Comparison of ENCODE assay signal across 12 mouse cellular contexts in the genomic region with DNA sequence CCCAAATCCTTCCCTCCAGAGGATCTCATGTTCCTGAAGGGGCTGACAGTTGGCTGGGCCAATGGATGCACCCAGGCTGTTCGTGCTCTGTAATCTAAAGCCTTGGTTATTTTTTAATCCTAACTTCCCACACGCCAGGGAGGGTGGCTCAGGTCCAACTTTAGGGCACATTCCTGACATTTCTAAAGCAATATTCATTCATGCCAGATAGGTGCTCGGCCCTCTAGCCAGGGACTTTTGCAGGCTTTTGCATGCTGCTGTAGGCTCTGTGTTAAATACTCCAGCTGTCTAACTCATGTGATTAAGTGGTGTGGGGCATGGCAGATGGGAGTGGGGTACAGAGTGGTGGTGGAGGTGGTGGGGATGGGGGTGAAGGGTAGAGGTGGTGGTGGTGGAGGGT.
DNase-seq lines count a peak whose midpoint lies in the region; ATAC-seq lines count a peak whose summit lies in the region.
"Had no signal": no experiment of that assay in that cellular context is flagged by ENCODE, and none has a peak within 500 bp of the region (broad histone marks: within the 10 kb centered on the region; RNA-seq: fewer than 3 reads in every experiment).

No protein-coding gene starts in this region.

- no peak overlapping the region for H3K9ac ChIP-seq in lung, embryonic 16.5 days (ENCODE audit: low read length)
- no peak overlapping the region for H3K9ac ChIP-seq in neural tube, embryonic 15.5 days (replicated peaks)
- H3K9ac ChIP-seq: forebrain, postnatal 0 days; limb, embryonic 12.5 days had no signal

- H3K27ac ChIP-seq in brown adipose tissue, adult 24 weeks (replicated peaks; ENCODE audit: low read depth, low read length): 0 out of 2 replicates have a peak overlapping the region, but pooled peaks have one; percentile 2
- no peak overlapping the region for H3K27ac ChIP-seq in lung, embryonic 16.5 days (ENCODE audit: low read length)
- H3K27ac ChIP-seq in neural tube, embryonic 15.5 days (replicated peaks): no peak overlapping the region
- H3K27ac ChIP-seq: limb, embryonic 12.5 days had no signal

- no peaks in the 10 kb centered on the region for H3K27me3 ChIP-seq in lung, embryonic 16.5 days (ENCODE audit: control insufficient read depth, insufficient read depth, low read depth, low read length)
- H3K27me3 ChIP-seq in neural tube, embryonic 15.5 days (replicated peaks): no peaks in the 10 kb centered on the region
- H3K27me3 ChIP-seq: limb, embryonic 12.5 days had no signal

- DNase-seq in adrenal gland, adult 2 months: peak; percentile 62
- DNase-seq in adrenal gland, adult 8-10 months: no peak
- peak; percentile 91 for DNase-seq in kidney, adult 8-10 months
- DNase-seq in thymus, postnatal 14 days: no peak
- DNase-seq in thymus, postnatal 0 days (ENCODE audit: low spot score): no peak
- DNase-seq: forebrain, postnatal 0 days; right cerebral cortex, adult 18-20 months had no signal

- peak; percentile 75 for ATAC-seq in lung, embryonic 16.5 days (ENCODE audit: low read depth)
- ATAC-seq in neural tube, embryonic 15.5 days (ENCODE audit: low FRiP score): no peak
- ATAC-seq: forebrain, postnatal 0 days; midbrain, embryonic 16.5 days had no signal

- H3K9me3 ChIP-seq in lung, embryonic 16.5 days (ENCODE audit: control insufficient read depth, low read length): no peaks in the 10 kb centered on the region
- H3K9me3 ChIP-seq in neural tube, embryonic 15.5 days (replicated peaks): no peaks in the 10 kb centered on the region
- H3K9me3 ChIP-seq: limb, embryonic 12.5 days had no signal

- WGBS in lung, embryonic 16.5 days: 21% methylated on average over 3 of the region's 3 CpGs
- WGBS in neural tube, embryonic 15.5 days: 79% methylated on average over 3 of the region's 3 CpGs

- no peaks in the 10 kb centered on the region for H3K36me3 ChIP-seq in lung, embryonic 16.5 days (ENCODE audit: control insufficient read depth, insufficient read depth, low read length)
- no peaks in the 10 kb centered on the region for H3K36me3 ChIP-seq in neural tube, embryonic 15.5 days
- H3K36me3 ChIP-seq: limb, embryonic 12.5 days had no signal

- no peak overlapping the region for H3K4me2 ChIP-seq in lung, embryonic 16.5 days (ENCODE audit: low read depth, low read length)
- no peak overlapping the region for H3K4me2 ChIP-seq in neural tube, embryonic 15.5 days
- H3K4me2 ChIP-seq: limb, embryonic 12.5 days had no signal

- no peak overlapping the region for H3K4me3 ChIP-seq in brown adipose tissue, adult 24 weeks (ENCODE audit: insufficient read depth, low read depth, low read length)
- H3K4me3 ChIP-seq in lung, embryonic 16.5 days (ENCODE audit: low read length): no peak overlapping the region
- H3K4me3 ChIP-seq in neural tube, embryonic 15.5 days (replicated peaks): no peak overlapping the region
- H3K4me3 ChIP-seq: limb, embryonic 12.5 days had no signal

- peaks cover 36% of the 10 kb centered on the region for H3K4me1 ChIP-seq in brown adipose tissue, adult 24 weeks (ENCODE audit: control insufficient read depth, insufficient read depth, insufficient read length, low read length)
- peaks cover 7% of the 10 kb centered on the region; the same call in 1 of the 2 replicates for H3K4me1 ChIP-seq in lung, embryonic 16.5 days (replicated peaks; ENCODE audit: control insufficient read depth, insufficient read depth, low read length)
- no peaks in the 10 kb centered on the region; the same call in 1 of the 2 replicates for H3K4me1 ChIP-seq in neural tube, embryonic 15.5 days

Comparison
In these comparisons a context has a peak if more than half of its experiments do, and no peak if none do; other contexts are left out.
1. DNase-seq: peak in adrenal gland, adult 2 months (single experiment) and kidney, adult 8-10 months (2 of 2); none in adrenal gland, adult 8-10 months (single experiment), thymus, postnatal 14 days (single experiment) and thymus, postnatal 0 days (single experiment).